Mouse (Mus musculus) lung, postnatal 0 days (tissue): Measurements from ENCODE around the gene Mybbp1a.

ENCODE experiments used
- CTCF ChIP-seq: IDR thresholded peaks from 2 replicates; pipeline ENCODE4 v1.5.1; 2016; ENCODE audit warnings: antibody characterized with exemption, mild to moderate bottlenecking
- EP300 ChIP-seq: IDR thresholded peaks from 2 replicates; pipeline ENCODE4 v1.6.1; 2016; ENCODE audit warnings: antibody characterized with exemption, mild to moderate bottlenecking, control low read depth

DNA sequence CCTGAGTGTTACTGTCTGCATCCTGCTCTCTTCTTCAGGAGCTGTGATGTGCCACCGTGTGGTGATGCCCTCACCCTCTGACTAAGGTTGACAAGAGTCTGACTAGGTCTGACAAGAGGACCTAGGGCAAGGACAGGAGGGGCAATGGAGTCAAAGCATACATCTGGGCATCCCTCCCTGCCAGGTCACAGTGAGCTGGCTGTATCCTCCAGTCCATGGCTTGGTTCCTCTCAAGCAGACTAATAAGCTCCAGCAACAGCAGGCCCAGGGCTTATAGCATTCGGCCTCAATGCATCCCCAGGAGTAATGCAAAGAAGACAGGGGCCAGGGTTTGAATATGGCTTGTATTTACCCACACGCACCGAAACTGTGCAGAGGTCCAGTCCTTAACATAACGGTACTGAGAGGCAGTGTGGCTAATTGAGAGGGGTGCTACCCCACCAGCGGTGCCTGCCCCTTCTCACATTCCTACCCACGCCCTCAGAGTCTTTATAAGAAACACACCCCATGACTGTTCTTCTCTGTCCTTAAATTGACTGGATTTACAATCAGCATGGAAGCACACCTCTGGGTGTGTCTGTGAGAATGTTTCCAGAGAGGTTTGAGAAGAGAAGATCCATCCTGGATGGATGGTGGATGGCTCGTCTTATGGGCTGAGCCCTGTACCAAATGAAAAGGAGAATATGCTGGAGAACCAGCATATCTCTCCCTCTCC is 43.2 kb upstream of the Mybbp1a start:
- TF ChIP-seq CTCF: no peak
- no peak for TF ChIP-seq EP300
